Mouse (Mus musculus) limb, embryonic 14.5 days (tissue): ENCODE measurements at regions not wholly inside any gene's neighbourhood (a gene's known extent, or its start where the extent isn't known, plus 50 kb on each side); places are given as distances from the start of the nearest gene placed in this dataset.

ENCODE experiments used
- ATAC-seq: fragments of 200-750 bp; cut with Nextera tagmentation; 2 replicates; pipeline ENCODE4 v1.8.0; 2017; ENCODE audit warnings: low read depth, moderate number of reproducible peaks, moderate TSS enrichment; ENCODE audit not compliant: low FRiP score
- DNase-seq: peaks from one replicate; pipeline ENCODE4 v3.0.0-alpha.2; 2015; ENCODE audit warnings: low spot score
- H3K27ac ChIP-seq: fragments of 300-500 bp; sonication (generic); replicated peaks from 2 replicates; pipeline ENCODE4 v1.5.1; 2014; ENCODE audit warnings: low read depth, mild to moderate bottlenecking, low read length, moderate library complexity, mixed read lengths
- H3K27me3 ChIP-seq: fragments of 300-500 bp; sonication (generic); 2 replicates; pipeline ENCODE4 v1.6.1; 2014; ENCODE audit warnings: low read length, mixed read lengths; ENCODE audit not compliant: control insufficient read depth, insufficient read depth
- H3K36me3 ChIP-seq: fragments of 300-500 bp; sonication (generic); 2 replicates; pipeline ENCODE4 v1.6.1; 2014; ENCODE audit warnings: mild to moderate bottlenecking, low read length, moderate library complexity, mixed read lengths; ENCODE audit not compliant: control insufficient read depth, insufficient read depth
- H3K4me1 ChIP-seq: fragments of 300-500 bp; sonication (generic); 2 replicates; pipeline ENCODE4 v1.6.1; 2014; ENCODE audit warnings: antibody characterized with exemption, low read length, mixed read lengths; ENCODE audit not compliant: control insufficient read depth, insufficient read depth
- H3K4me2 ChIP-seq: fragments of 300-500 bp; sonication (generic); replicated peaks from 2 replicates; pipeline ENCODE4 v1.6.1; 2014; ENCODE audit warnings: low read depth, mild to moderate bottlenecking, low read length, moderate library complexity; ENCODE audit not compliant: severe bottlenecking
- H3K4me3 ChIP-seq: fragments of 300-500 bp; sonication (generic); replicated peaks from 2 replicates; pipeline ENCODE4 v1.5.1; 2014; ENCODE audit warnings: low read length
- H3K9ac ChIP-seq: fragments of 300-500 bp; sonication (generic); 2 replicates; pipeline ENCODE4 v1.6.1; 2014; ENCODE audit warnings: mild to moderate bottlenecking, low read depth, low read length, moderate library complexity; ENCODE audit not compliant: severe bottlenecking
- H3K9me3 ChIP-seq: fragments of 300-500 bp; sonication (generic); 2 replicates; pipeline ENCODE4 v1.6.1; 2016; ENCODE audit warnings: low read length; ENCODE audit not compliant: control insufficient read depth
- POLR2A ChIP-seq: fragments of 200-500 bp; IDR thresholded peaks from 2 replicates; pipeline ENCODE4 v1.8.0; 2012; ENCODE audit warnings: inconsistent platforms, mild to moderate bottlenecking, moderate library complexity, borderline replicate concordance; ENCODE audit not compliant: insufficient read depth, insufficient read length; ENCODE audit errors: extremely low read depth
- WGBS: fragments of 180-500 bp; shearing (Covaris S2); extraction: QIAGEN DNeasy Blood & Tissue Kit; methylation state at CpG from one replicate; pipeline ENCODE4 v1.1.7; 2014; 5-methylcytosine and 5-hydroxymethylcytosine counted together

- Histone ChIP-seq H3K4me2 (no peak overlapping the region), H3K4me1 (peaks cover 10% of the 10 kb centered on the region; the same call in 1 of the 2 replicates), H3K27ac (no peak overlapping the region), H3K9ac (no peak overlapping the region), H3K9me3 (no peaks in the 10 kb centered on the region), H3K36me3 (no peaks in the 10 kb centered on the region), H3K4me3 (no peak overlapping the region), H3K27me3 (no peaks in the 10 kb centered on the region)
- TF ChIP-seq POLR2A: no peak
- ATAC-seq (no peak), DNase-seq (no peak)
- WGBS: 39% methylated on average over 2 of the region's 2 CpGs
Observed at GRCm38 (mm10) chr16:23777041-23777440, 113.7 kb downstream of the Sst start.

- DNase-seq (no peak), ATAC-seq (no peak)
- Histone ChIP-seq H3K9me3 (no peaks in the 10 kb centered on the region), H3K36me3 (no peaks in the 10 kb centered on the region), H3K27ac (no peak overlapping the region), H3K4me1 (peaks cover 10% of the 10 kb centered on the region; the same call in 1 of the 2 replicates), H3K4me3 (no peak overlapping the region), H3K9ac (no peak overlapping the region), H3K4me2 (no peak overlapping the region), H3K27me3 (no peaks in the 10 kb centered on the region)
- no peak for TF ChIP-seq POLR2A
- WGBS: 7% methylated on average over 1 of the region's 1 CpGs
Observed at GRCm38 (mm10) chr16:23776501-23776900, 114.3 kb downstream of the Sst start.

- 57% methylated on average over 7 of the region's 7 CpGs for WGBS
- H3K27me3 ChIP-seq: no peaks in the 10 kb centered on the region
- 0 out of 2 replicates have a peak, but pooled peaks cover 3% of the 10 kb centered on the region for H3K4me1 ChIP-seq
- no peaks in the 10 kb centered on the region for H3K9me3 ChIP-seq
- H3K4me3 ChIP-seq: no peak overlapping the region
- H3K4me2 ChIP-seq: no peak overlapping the region
- TF ChIP-seq POLR2A: no peak
- DNase-seq: no peak
- H3K9ac ChIP-seq: no peak overlapping the region
- H3K36me3 ChIP-seq: no peaks in the 10 kb centered on the region
- H3K27ac ChIP-seq: no peak overlapping the region
- no peak for ATAC-seq
Observed at GRCm38 (mm10) chr16:23758136-23758812, 132.5 kb downstream of the Sst start.

- no peak overlapping the region for H3K4me3 ChIP-seq
Observed at GRCm38 (mm10) chr16:23737026-23737425, 153.7 kb downstream of the Sst start.

GRCm38 (mm10) chr16:23735722-23736121 lies 155.0 kb downstream of the Sst start:
- ATAC-seq (no peak), DNase-seq (no peak)
- H3K4me3 ChIP-seq: no peak overlapping the region
- no peaks in the 10 kb centered on the region for H3K9me3 ChIP-seq
- H3K27me3 ChIP-seq: no peaks in the 10 kb centered on the region
- H3K36me3 ChIP-seq: no peaks in the 10 kb centered on the region
- 69% methylated on average over 5 of the region's 5 CpGs for WGBS
- H3K9ac ChIP-seq: no peak overlapping the region
- no peaks in the 10 kb centered on the region for H3K4me1 ChIP-seq
- TF ChIP-seq POLR2A: no peak
- H3K4me2 ChIP-seq: no peak overlapping the region
- no peak overlapping the region for H3K27ac ChIP-seq

More at GRCm38 (mm10) chr16:23737026-23737425, 153.7 kb downstream of the Sst start:
- H3K36me3 ChIP-seq: no peaks in the 10 kb centered on the region
- H3K4me2 ChIP-seq: no peak overlapping the region
- no peak overlapping the region for H3K27ac ChIP-seq
- H3K9ac ChIP-seq: no peak overlapping the region
- no peak for ATAC-seq
- H3K9me3 ChIP-seq: no peaks in the 10 kb centered on the region
- DNase-seq: no peak
- TF ChIP-seq POLR2A: no peak
- H3K27me3 ChIP-seq: no peaks in the 10 kb centered on the region
- 40% methylated on average over 3 of the region's 3 CpGs for WGBS
- no peaks in the 10 kb centered on the region for H3K4me1 ChIP-seq

- WGBS: 86% methylated on average over 4 of the region's 4 CpGs
- H3K9ac ChIP-seq: no peak overlapping the region
- H3K27ac ChIP-seq: no peak overlapping the region
- H3K9me3 ChIP-seq: no peaks in the 10 kb centered on the region
- no peaks in the 10 kb centered on the region for H3K36me3 ChIP-seq
- H3K4me3 ChIP-seq: no peak overlapping the region
- H3K4me1 ChIP-seq: no peaks in the 10 kb centered on the region
- no peak for TF ChIP-seq POLR2A
- no peak overlapping the region for H3K4me2 ChIP-seq
- ATAC-seq (no peak), DNase-seq (no peak)
- H3K27me3 ChIP-seq: no peaks in the 10 kb centered on the region
Observed at GRCm38 (mm10) chr16:23726562-23726961, 164.2 kb downstream of the Sst start.
